Mouse (Mus musculus): Measurements from ENCODE around the gene Serpinb6b.
A peak's percentile ranks its signal among the peaks of the same experiment; 100 is the strongest.
"Not testable (repeated sequence)": the region's sequence is repeated elsewhere in the genome, so short reads cannot be mapped to it uniquely, and the experiment has no call there.

Serpinb6b gene

GRCm38 (mm10) chr13:32964989-32965811 is at the start of gene Serpinb6b:
TSS of gene Serpinb6b (plus strand) at chr13:32965209.
- DNase-seq: peak; percentile 75 to 78

GRCm38 (mm10) chr13:32922622-32923021 is 42.4 kb upstream of the Serpinb6b start:
- no peak for DNase-seq

- DNase-seq: peak; percentile 85 to 89
Measured at GRCm38 (mm10) chr13:32924578-32925360, 40.2 kb upstream of the Serpinb6b start.

GRCm38 (mm10) chr13:32926661-32927060 is 38.3 kb upstream of the Serpinb6b start:
- DNase-seq: no peak

- DNase-seq: no peak
Measured at GRCm38 (mm10) chr13:32927241-32927640, 37.8 kb upstream of the Serpinb6b start.

GRCm38 (mm10) chr13:32929107-32929750 is 35.8 kb upstream of the Serpinb6b start:
- DNase-seq: peak; percentile 34 to 54

GRCm38 (mm10) chr13:32934706-32935381 is 30.2 kb upstream of the Serpinb6b start:
- DNase-seq: no peak

GRCm38 (mm10) chr13:32938275-32938674 is 26.7 kb upstream of the Serpinb6b start:
- DNase-seq: not testable (repeated sequence)

- peak; percentile 43 to 48 for DNase-seq
Measured at GRCm38 (mm10) chr13:32939191-32939590, 25.8 kb upstream of the Serpinb6b start.

GRCm38 (mm10) chr13:32956537-32956936 is 8.5 kb upstream of the Serpinb6b start:
- no peak for DNase-seq

- peak; percentile 34 to 51 for DNase-seq
Measured at GRCm38 (mm10) chr13:32957917-32958316, 7.1 kb upstream of the Serpinb6b start.

- DNase-seq: not testable (repeated sequence)
Measured at GRCm38 (mm10) chr13:32958521-32958920, 6.5 kb upstream of the Serpinb6b start.

GRCm38 (mm10) chr13:32963990-32964753 is 837 bp upstream of the Serpinb6b start:
- DNase-seq: no peak

GRCm38 (mm10) chr13:32966116-32966515 is 1.1 kb downstream of the Serpinb6b start:
- DNase-seq: peak in 1 of 2 experiments; percentile 25

GRCm38 (mm10) chr13:32967233-32967632 is 2.2 kb downstream of the Serpinb6b start:
- DNase-seq: no peak

GRCm38 (mm10) chr13:32968353-32968984 is 3.5 kb downstream of the Serpinb6b start:
- DNase-seq: no peak

- DNase-seq: no peak
Measured at GRCm38 (mm10) chr13:32968996-32969640, 4.1 kb downstream of the Serpinb6b start.

- DNase-seq: no peak
Measured at GRCm38 (mm10) chr13:32969641-32970040, 4.6 kb downstream of the Serpinb6b start.

GRCm38 (mm10) chr13:32970776-32971175 is 5.8 kb downstream of the Serpinb6b start:
- DNase-seq: no peak

- no peak for DNase-seq
Measured at GRCm38 (mm10) chr13:32974268-32974667, 9.3 kb downstream of the Serpinb6b start.
